Mouse (Mus musculus) intestine, embryonic 14.5 days (tissue): ENCODE data around the gene Cdc5l. TPM values are rescaled to one million over a fixed set of nuclear protein-coding genes. Genes with fewer than 3 reads are reported as not detected.
"Not testable (repeated sequence)": the region's sequence is repeated elsewhere in the genome, so short reads cannot be mapped to it uniquely, and the experiment has no call there.

Experiments
- ATAC-seq: fragments of 200-750 bp; cut with Nextera tagmentation; replicated peaks from 2 replicates; pipeline ENCODE4 v1.8.0; 2017; ENCODE audit warnings: low read depth, moderate number of reproducible peaks, moderate TSS enrichment, moderate library complexity; ENCODE audit not compliant: low FRiP score, low TSS enrichment
- DNase-seq: peaks from one replicate; pipeline ENCODE4 v3.0.0-alpha.2; 2018; ENCODE audit warnings: low spot score
- H3K27ac ChIP-seq: fragments of 300-500 bp; sonication (generic); 2 replicates; pipeline ENCODE4 v1.5.1; 2014; ENCODE audit warnings: low read depth, mild to moderate bottlenecking, control low read depth
- H3K27me3 ChIP-seq: fragments of 300-500 bp; sonication (generic); replicated peaks from 2 replicates; pipeline ENCODE4 v1.6.1; 2014; ENCODE audit warnings: low read length, control low read depth; ENCODE audit not compliant: control insufficient read depth, insufficient read depth
- H3K36me3 ChIP-seq: fragments of 300-500 bp; sonication (generic); 2 replicates; pipeline ENCODE4 v1.6.1; 2014; ENCODE audit warnings: low read length, control low read depth; ENCODE audit not compliant: control insufficient read depth, insufficient read depth
- H3K4me1 ChIP-seq: fragments of 300-500 bp; sonication (generic); replicated peaks from 2 replicates; pipeline ENCODE4 v1.6.1; 2014; ENCODE audit warnings: low read length, control low read depth, mixed read lengths; ENCODE audit not compliant: control insufficient read depth, insufficient read depth
- H3K4me2 ChIP-seq: fragments of 300-500 bp; sonication (generic); 2 replicates; pipeline ENCODE4 v1.6.1; 2014; ENCODE audit warnings: low read length
- H3K4me3 ChIP-seq: fragments of 300-500 bp; sonication (generic); 2 replicates; pipeline ENCODE4 v1.5.1; 2014; ENCODE audit warnings: low read depth, low read length, control low read depth, mixed read lengths
- H3K9ac ChIP-seq: fragments of 300-500 bp; sonication (generic); 2 replicates; pipeline ENCODE4 v1.6.1; 2014; ENCODE audit warnings: mild to moderate bottlenecking, low read length
- H3K9me3 ChIP-seq: fragments of 300-500 bp; sonication (generic); 2 replicates; pipeline ENCODE4 v1.6.1; 2016; ENCODE audit warnings: low read length, control low read depth; ENCODE audit not compliant: control insufficient read depth
- WGBS: fragments of 180-500 bp; shearing (Covaris S2); extraction: QIAGEN DNeasy Blood & Tissue Kit; methylation state at CpG from one replicate; pipeline ENCODE4 v1.1.7; 2014; 5-methylcytosine and 5-hydroxymethylcytosine counted together
- polyA plus RNA-seq: library from polyadenylated mRNA; unstranded; fragments of >200 nt; fragmentation: Nextera tagmentation; extraction: Ambion mirVana; gene quantifications from 2 replicates; pipeline ENCODE4 v1.2.1, GENCODE M21; 2014

Gene Cdc5l
- polyA plus RNA-seq, 1 experiment from 2014 or later = 62.6 TPM

GRCm38 (mm10) chr17:45411617-45412016 is 21.9 kb downstream of the Cdc5l start:
- H3K27me3 ChIP-seq, H3K4me3 ChIP-seq, H3K9ac ChIP-seq, ATAC-seq, H3K9me3 ChIP-seq, H3K27ac ChIP-seq, H3K4me1 ChIP-seq, H3K4me2 ChIP-seq, DNase-seq: not testable (repeated sequence)
- peaks cover 93% of the 10 kb centered on the region for H3K36me3 ChIP-seq
- WGBS = 65% methylated on average over 2 of the region's 2 CpGs

- DNase-seq (no peak), ATAC-seq (no peak)
- Histone ChIP-seq H3K36me3 (peaks cover 92% of the 10 kb centered on the region), H3K4me3 (no peak overlapping the region), H3K27ac (no peak overlapping the region), H3K4me1 (no peaks in the 10 kb centered on the region), H3K4me2 (no peak overlapping the region), H3K27me3 (no peaks in the 10 kb centered on the region), H3K9ac (no peak overlapping the region), H3K9me3 (no peaks in the 10 kb centered on the region)
- WGBS = 86% methylated on average over 2 of the region's 2 CpGs
Observed at GRCm38 (mm10) chr17:45408719-45409118, 24.8 kb downstream of the Cdc5l start.

- no peaks in the 10 kb centered on the region for H3K9me3 ChIP-seq
- DNase-seq (no peak), ATAC-seq (no peak)
- peaks cover 6% of the 10 kb centered on the region; the same call in 1 of the 2 replicates for H3K4me1 ChIP-seq
- no peaks in the 10 kb centered on the region for H3K27me3 ChIP-seq
- peaks cover 84% of the 10 kb centered on the region for H3K36me3 ChIP-seq
- H3K4me3 ChIP-seq = no peak overlapping the region
- no peak overlapping the region for H3K9ac ChIP-seq
- H3K4me2 ChIP-seq = no peak overlapping the region
- no peak overlapping the region for H3K27ac ChIP-seq
- 94% methylated on average over 10 of the region's 10 CpGs for WGBS
Observed at GRCm38 (mm10) chr17:45406281-45406680, 27.3 kb downstream of the Cdc5l start.

GRCm38 (mm10) chr17:45403207-45403606 is 30.3 kb downstream of the Cdc5l start:
- peaks cover 6% of the 10 kb centered on the region; the same call in 1 of the 2 replicates for H3K4me1 ChIP-seq
- ATAC-seq = no peak
- no peak overlapping the region for H3K4me2 ChIP-seq
- WGBS = 7% methylated on average over 3 of the region's 3 CpGs
- no peaks in the 10 kb centered on the region for H3K9me3 ChIP-seq
- peak; percentile 70 for DNase-seq
- H3K27me3 ChIP-seq = no peaks in the 10 kb centered on the region
- no peak overlapping the region for H3K4me3 ChIP-seq
- H3K27ac ChIP-seq = no peak overlapping the region
- H3K36me3 ChIP-seq = peaks cover 62% of the 10 kb centered on the region
- no peak overlapping the region for H3K9ac ChIP-seq

- Histone ChIP-seq H3K36me3 (peaks cover 62% of the 10 kb centered on the region), H3K27me3 (no peaks in the 10 kb centered on the region), H3K9ac (no peak overlapping the region), H3K9me3 (no peaks in the 10 kb centered on the region), H3K4me3 (no peak overlapping the region), H3K4me1 (peaks cover 6% of the 10 kb centered on the region; the same call in 1 of the 2 replicates), H3K4me2 (no peak overlapping the region), H3K27ac (no peak overlapping the region)
- 51% methylated on average over 3 of the region's 3 CpGs for WGBS
- no peak for ATAC-seq
- DNase-seq = no peak
Observed at GRCm38 (mm10) chr17:45402601-45403000, 30.9 kb downstream of the Cdc5l start.

GRCm38 (mm10) chr17:45402126-45402525 is 31.4 kb downstream of the Cdc5l start:
- Histone ChIP-seq H3K36me3 (peaks cover 57% of the 10 kb centered on the region), H3K4me1 (peaks cover 6% of the 10 kb centered on the region; the same call in 1 of the 2 replicates), H3K27ac (no peak overlapping the region), H3K4me3 (no peak overlapping the region), H3K9ac (no peak overlapping the region), H3K4me2 (no peak overlapping the region), H3K27me3 (no peaks in the 10 kb centered on the region), H3K9me3 (no peaks in the 10 kb centered on the region)
- WGBS = 63% methylated on average over 1 of the region's 1 CpGs
- DNase-seq (no peak), ATAC-seq (no peak)

- 84% methylated on average over 5 of the region's 5 CpGs for WGBS
- H3K36me3 ChIP-seq = peaks cover 52% of the 10 kb centered on the region
- H3K27me3 ChIP-seq = no peaks in the 10 kb centered on the region
- no peaks in the 10 kb centered on the region for H3K9me3 ChIP-seq
- H3K4me2 ChIP-seq = no peak overlapping the region
- no peak overlapping the region for H3K27ac ChIP-seq
- ATAC-seq (no peak), DNase-seq (no peak)
- no peak overlapping the region for H3K9ac ChIP-seq
- no peak overlapping the region for H3K4me3 ChIP-seq
- peaks cover 6% of the 10 kb centered on the region; the same call in 1 of the 2 replicates for H3K4me1 ChIP-seq
Observed at GRCm38 (mm10) chr17:45401126-45401905, 32.2 kb downstream of the Cdc5l start.

GRCm38 (mm10) chr17:45398021-45398420 is 35.5 kb downstream of the Cdc5l start:
- peaks cover 6% of the 10 kb centered on the region; the same call in 1 of the 2 replicates for H3K4me1 ChIP-seq
- no peak for DNase-seq
- no peak overlapping the region for H3K4me3 ChIP-seq
- H3K9me3 ChIP-seq = no peaks in the 10 kb centered on the region
- no peak for ATAC-seq
- no peaks in the 10 kb centered on the region for H3K27me3 ChIP-seq
- no peak overlapping the region for H3K27ac ChIP-seq
- no peak overlapping the region for H3K4me2 ChIP-seq
- WGBS = 96% methylated on average over 2 of the region's 2 CpGs
- H3K9ac ChIP-seq = no peak overlapping the region
- peaks cover 41% of the 10 kb centered on the region for H3K36me3 ChIP-seq

- H3K4me1 ChIP-seq = 0 out of 2 replicates have a peak, but pooled peaks cover 3% of the 10 kb centered on the region
- WGBS = 73% methylated on average over 3 of the region's 3 CpGs
- H3K27me3 ChIP-seq = no peaks in the 10 kb centered on the region
- no peaks in the 10 kb centered on the region for H3K9me3 ChIP-seq
- peaks cover 42% of the 10 kb centered on the region for H3K36me3 ChIP-seq
- no peak overlapping the region for H3K4me2 ChIP-seq
- H3K27ac ChIP-seq = no peak overlapping the region
- DNase-seq = no peak
- no peak overlapping the region for H3K4me3 ChIP-seq
- H3K9ac ChIP-seq = no peak overlapping the region
- ATAC-seq = no peak
Observed at GRCm38 (mm10) chr17:45397541-45397940, 36.0 kb downstream of the Cdc5l start.
